Mouse (Mus musculus) forebrain, embryonic 14.5 days (tissue): ENCODE data around the gene Mbd6. TPM values are rescaled to one million over a fixed set of nuclear protein-coding genes. Genes with fewer than 3 reads are reported as not detected.
"Not testable (repeated sequence)": the region's sequence is repeated elsewhere in the genome, so short reads cannot be mapped to it uniquely, and the experiment has no call there.

Source experiments
- ATAC-seq: fragments of 200-750 bp; cut with Nextera tagmentation; 2 replicates; pipeline ENCODE4 v1.8.0; 2017; ENCODE audit warnings: mild to moderate bottlenecking, moderate library complexity
- DNase-seq: peaks from one replicate; pipeline ENCODE4 v3.0.0-alpha.2; 2015; ENCODE audit warnings: low spot score
- H3K27ac ChIP-seq: fragments of 300-500 bp; sonication (generic); 2 replicates; pipeline ENCODE4 v1.5.1; 2014; ENCODE audit warnings: low read depth, mild to moderate bottlenecking, control low read depth, low read length, moderate library complexity
- H3K27me3 ChIP-seq: fragments of 300-500 bp; sonication (generic); replicated peaks from 2 replicates; pipeline ENCODE4 v1.6.1; 2014; ENCODE audit warnings: low read length, control low read depth, mixed read lengths; ENCODE audit not compliant: control insufficient read depth, insufficient read depth
- H3K36me3 ChIP-seq: fragments of 300-500 bp; sonication (generic); 2 replicates; pipeline ENCODE4 v1.6.1; 2014; ENCODE audit warnings: low read length, control low read depth; ENCODE audit not compliant: control insufficient read depth, insufficient read depth
- H3K4me1 ChIP-seq: fragments of 300-500 bp; sonication (generic); 2 replicates; pipeline ENCODE4 v1.6.1; 2014; ENCODE audit warnings: antibody characterized with exemption, low read length, control low read depth; ENCODE audit not compliant: control insufficient read depth, insufficient read depth
- H3K4me2 ChIP-seq: fragments of 300-500 bp; sonication (generic); 2 replicates; pipeline ENCODE4 v1.6.1; 2014; ENCODE audit warnings: mild to moderate bottlenecking, control low read depth, low read length
- H3K4me3 ChIP-seq: fragments of 300-500 bp; sonication (generic); 2 replicates; pipeline ENCODE4 v1.5.1; 2014; ENCODE audit warnings: low read depth, low read length, control low read depth
- H3K9ac ChIP-seq: fragments of 300-500 bp; sonication (generic); 2 replicates; pipeline ENCODE4 v1.6.1; 2014; ENCODE audit warnings: mild to moderate bottlenecking, low read length, control low read depth, moderate library complexity
- H3K9me3 ChIP-seq: fragments of 300-500 bp; sonication (generic); replicated peaks from 2 replicates; pipeline ENCODE4 v1.6.1; 2016; ENCODE audit warnings: low read length, control low read depth, mixed read lengths; ENCODE audit not compliant: control insufficient read depth
- WGBS: fragments of 180-500 bp; shearing (Covaris S2); extraction: QIAGEN DNeasy Blood & Tissue Kit; methylation state at CpG from one replicate; pipeline ENCODE4 v1.1.7; 2014; 5-methylcytosine and 5-hydroxymethylcytosine counted together
- polyA plus RNA-seq: library from polyadenylated mRNA; unstranded; fragments of >200 nt; fragmentation: Nextera tagmentation; extraction: Ambion mirVana; gene quantifications from 2 replicates; pipeline ENCODE4 v1.2.1, GENCODE M21; 2014

Mbd6 gene
- polyA plus RNA-seq, 1 experiment from 2014 or later, result 8.4 TPM

DNA sequence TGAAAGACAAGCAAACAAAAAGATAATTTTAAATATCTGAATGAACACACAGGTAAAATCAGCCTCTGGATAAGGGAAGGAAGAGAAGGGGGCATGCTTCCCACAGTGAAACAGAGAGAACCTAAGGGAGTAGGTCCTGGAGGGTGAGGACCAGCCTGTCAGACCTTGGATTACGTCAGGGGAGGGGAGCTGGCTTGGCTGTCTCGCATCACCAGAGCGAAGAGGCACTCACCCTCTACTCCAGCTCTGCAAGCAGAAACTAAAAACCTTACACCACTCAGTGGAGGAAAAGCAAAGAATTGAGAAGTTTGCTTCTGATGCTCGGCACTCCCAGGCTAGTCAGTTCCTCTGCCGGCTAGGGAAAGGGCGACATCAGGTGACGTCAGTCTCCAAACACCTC, 31.2 kb upstream of the Mbd6 start:
- Histone ChIP-seq H3K4me1 (no peaks in the 10 kb centered on the region), H3K27ac (no peak overlapping the region), H3K27me3 (peaks cover 8% of the 10 kb centered on the region), H3K4me3 (no peak overlapping the region), H3K36me3 (no peaks in the 10 kb centered on the region), H3K9me3 (no peaks in the 10 kb centered on the region), H3K4me2 (no peak overlapping the region), H3K9ac (no peak overlapping the region)
- 79% methylated on average over 7 of the region's 7 CpGs for WGBS
- ATAC-seq (no peak), DNase-seq (no peak)

DNA sequence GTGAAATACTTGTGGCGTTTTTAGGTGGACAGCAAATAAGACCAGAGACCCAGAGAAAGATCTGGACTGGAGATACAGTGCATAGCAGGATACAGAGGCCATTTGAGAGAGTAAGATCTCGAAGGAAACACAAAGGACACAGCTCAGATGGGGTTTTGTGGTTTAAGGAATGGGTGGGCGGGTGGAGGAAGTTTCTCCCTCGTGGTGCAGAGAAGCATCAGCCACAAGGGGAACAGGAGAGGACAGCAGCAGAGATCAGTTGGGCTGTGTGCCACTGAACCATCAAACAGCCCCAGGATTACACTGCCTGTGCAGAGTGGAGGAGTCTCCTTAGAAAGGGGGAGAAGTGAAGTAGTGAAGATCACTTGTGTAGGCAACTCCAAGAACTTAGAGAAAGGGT, 29.2 kb upstream of the Mbd6 start:
- no peak overlapping the region for H3K4me3 ChIP-seq
- no peaks in the 10 kb centered on the region for H3K27me3 ChIP-seq
- ATAC-seq (no peak), DNase-seq (no peak)
- 43% methylated on average over 4 of the region's 4 CpGs for WGBS
- no peaks in the 10 kb centered on the region for H3K36me3 ChIP-seq
- H3K27ac ChIP-seq, result no peak overlapping the region
- no peaks in the 10 kb centered on the region for H3K4me1 ChIP-seq
- no peaks in the 10 kb centered on the region for H3K9me3 ChIP-seq
- H3K9ac ChIP-seq, result no peak overlapping the region
- no peak overlapping the region for H3K4me2 ChIP-seq

DNA sequence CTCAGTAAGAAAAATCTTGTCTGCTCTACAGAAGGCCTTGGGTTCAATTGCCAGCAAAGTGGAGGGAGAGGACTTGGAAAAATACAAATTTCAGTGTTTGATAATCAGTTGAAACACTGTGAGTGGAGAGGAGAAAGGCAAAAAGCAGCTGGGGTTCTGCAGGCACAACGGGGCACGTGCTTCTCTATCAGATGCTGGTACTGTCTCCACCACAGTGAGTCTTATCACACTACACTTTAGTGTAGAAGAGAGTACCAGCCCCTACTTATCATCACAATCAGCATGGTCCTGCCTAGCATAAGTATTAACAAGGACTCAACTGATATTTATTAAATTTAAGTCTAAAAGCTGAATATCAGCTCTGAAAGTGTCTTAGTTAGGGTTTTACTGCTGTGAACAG, 28.5 kb upstream of the Mbd6 start:
- H3K4me3 ChIP-seq, result no peak overlapping the region
- ATAC-seq, result no peak
- no peaks in the 10 kb centered on the region for H3K36me3 ChIP-seq
- 77% methylated on average over 2 of the region's 2 CpGs for WGBS
- DNase-seq, result no peak
- H3K9me3 ChIP-seq, result no peaks in the 10 kb centered on the region
- no peak overlapping the region for H3K27ac ChIP-seq
- no peak overlapping the region for H3K4me2 ChIP-seq
- H3K9ac ChIP-seq, result no peak overlapping the region
- H3K4me1 ChIP-seq, result no peaks in the 10 kb centered on the region
- H3K27me3 ChIP-seq, result no peaks in the 10 kb centered on the region

DNA sequence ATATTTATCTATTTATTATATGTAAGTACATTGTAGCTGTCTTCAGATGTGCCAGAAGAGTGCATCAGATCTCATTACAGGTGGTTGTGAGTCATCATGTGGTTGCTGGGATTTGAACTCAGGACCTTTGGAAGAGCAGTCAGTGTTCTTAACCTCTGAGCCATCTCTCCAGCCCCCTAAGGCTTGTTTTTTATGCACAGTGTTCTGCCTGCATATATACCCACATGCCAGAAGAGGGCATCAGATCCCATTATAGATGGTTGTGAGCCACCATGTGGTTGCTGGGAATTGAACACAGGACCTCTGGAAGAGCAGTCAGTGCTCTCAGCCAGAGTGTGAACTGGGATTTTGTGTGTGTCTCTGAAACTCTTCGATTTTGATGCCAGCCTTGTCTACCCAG, 26.1 kb upstream of the Mbd6 start:
- not testable (repeated sequence) for ATAC-seq, H3K27me3 ChIP-seq, DNase-seq, H3K4me3 ChIP-seq, H3K36me3 ChIP-seq, H3K9ac ChIP-seq, H3K27ac ChIP-seq, H3K4me1 ChIP-seq, H3K9me3 ChIP-seq, H3K4me2 ChIP-seq
- 75% methylated on average over 1 of the region's 1 CpGs for WGBS

DNA sequence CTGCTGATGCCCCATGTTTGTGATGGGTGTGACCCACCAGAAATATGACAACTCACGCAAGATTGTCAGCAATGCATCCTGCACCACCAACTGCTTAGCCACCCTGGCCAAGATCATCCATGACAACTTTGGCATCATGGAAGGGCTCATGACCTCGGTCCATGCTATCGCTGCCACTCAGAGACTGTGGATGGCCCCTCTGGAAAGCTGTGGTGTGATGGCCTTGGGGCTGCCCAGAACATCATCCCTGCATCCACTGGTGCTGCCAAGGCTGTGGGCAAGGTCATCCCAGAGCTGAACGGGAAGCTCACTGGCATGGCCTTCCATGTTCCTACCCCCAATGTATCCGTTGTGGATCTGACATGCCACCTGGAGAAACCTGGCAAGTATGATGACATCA, 24.7 kb upstream of the Mbd6 start:
- ATAC-seq, DNase-seq: not testable (repeated sequence)
- WGBS, result 88% methylated on average over 5 of the region's 5 CpGs

DNA sequence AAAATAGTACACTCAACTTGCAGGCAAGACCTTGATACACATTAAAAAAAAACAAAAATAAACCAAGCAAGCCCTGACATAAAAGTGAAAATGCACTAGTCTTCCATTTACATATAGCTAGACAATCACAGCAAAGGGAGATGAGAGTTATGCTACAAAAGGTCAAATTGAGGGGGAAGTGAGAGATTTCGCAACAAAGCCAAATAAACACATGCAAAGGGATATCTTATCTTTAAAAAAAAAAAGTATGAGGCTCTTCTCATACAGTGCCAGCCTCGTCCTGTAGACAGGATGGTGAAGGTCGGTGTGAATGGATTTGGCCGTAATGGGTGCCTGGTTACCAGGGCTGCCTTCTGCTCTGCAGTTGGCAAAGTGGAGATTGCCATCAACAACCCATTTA, 24.0 kb upstream of the Mbd6 start:
- Histone ChIP-seq H3K4me2 (no peak overlapping the region), H3K27me3 (no peaks in the 10 kb centered on the region), H3K4me3 (no peak overlapping the region), H3K9ac (no peak overlapping the region), H3K36me3 (peaks cover 13% of the 10 kb centered on the region), H3K9me3 (no peaks in the 10 kb centered on the region), H3K27ac (no peak overlapping the region), H3K4me1 (peaks cover 5% of the 10 kb centered on the region; the same call in 1 of the 2 replicates)
- WGBS, result 78% methylated on average over 4 of the region's 4 CpGs
- no peak for ATAC-seq
- DNase-seq, result no peak

More for the DNA sequence above, 24.7 kb upstream of the Mbd6 start:
- not testable (repeated sequence) for H3K27me3 ChIP-seq, H3K36me3 ChIP-seq, H3K4me2 ChIP-seq, H3K4me3 ChIP-seq, H3K9ac ChIP-seq, H3K27ac ChIP-seq, H3K9me3 ChIP-seq, H3K4me1 ChIP-seq

DNA sequence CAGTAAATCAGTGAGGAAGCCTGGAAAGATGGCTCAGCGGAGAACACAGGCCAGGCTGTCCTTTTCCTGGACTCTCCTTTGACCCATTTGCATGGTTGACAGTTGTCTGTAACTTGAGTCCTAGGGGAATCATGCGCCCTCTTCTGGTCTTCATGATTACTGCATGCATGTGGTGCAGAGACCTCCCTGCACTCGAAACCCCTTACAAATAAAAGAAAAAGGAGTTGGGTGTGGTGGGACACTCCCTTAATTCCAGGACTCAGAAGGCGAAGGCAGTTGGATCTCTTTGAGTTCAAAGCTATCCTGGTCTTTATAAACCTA, 23.5 kb upstream of the Mbd6 start:
- ATAC-seq, result peak; percentile 52
- peak overlapping the region; percentile 84 for H3K4me2 ChIP-seq
- H3K36me3 ChIP-seq, result peaks cover 19% of the 10 kb centered on the region
- 2% methylated on average over 4 of the region's 4 CpGs for WGBS
- H3K9me3 ChIP-seq, result no peaks in the 10 kb centered on the region
- H3K4me1 ChIP-seq, result peaks cover 5% of the 10 kb centered on the region; the same call in 1 of the 2 replicates
- DNase-seq, result peak; percentile 91
- peak overlapping the region; percentile 80 for H3K9ac ChIP-seq
- peak overlapping the region; percentile 62; the same call in 1 of the 2 replicates for H3K27ac ChIP-seq
- H3K27me3 ChIP-seq, result no peaks in the 10 kb centered on the region
- peak overlapping the region; percentile 65 for H3K4me3 ChIP-seq

DNA sequence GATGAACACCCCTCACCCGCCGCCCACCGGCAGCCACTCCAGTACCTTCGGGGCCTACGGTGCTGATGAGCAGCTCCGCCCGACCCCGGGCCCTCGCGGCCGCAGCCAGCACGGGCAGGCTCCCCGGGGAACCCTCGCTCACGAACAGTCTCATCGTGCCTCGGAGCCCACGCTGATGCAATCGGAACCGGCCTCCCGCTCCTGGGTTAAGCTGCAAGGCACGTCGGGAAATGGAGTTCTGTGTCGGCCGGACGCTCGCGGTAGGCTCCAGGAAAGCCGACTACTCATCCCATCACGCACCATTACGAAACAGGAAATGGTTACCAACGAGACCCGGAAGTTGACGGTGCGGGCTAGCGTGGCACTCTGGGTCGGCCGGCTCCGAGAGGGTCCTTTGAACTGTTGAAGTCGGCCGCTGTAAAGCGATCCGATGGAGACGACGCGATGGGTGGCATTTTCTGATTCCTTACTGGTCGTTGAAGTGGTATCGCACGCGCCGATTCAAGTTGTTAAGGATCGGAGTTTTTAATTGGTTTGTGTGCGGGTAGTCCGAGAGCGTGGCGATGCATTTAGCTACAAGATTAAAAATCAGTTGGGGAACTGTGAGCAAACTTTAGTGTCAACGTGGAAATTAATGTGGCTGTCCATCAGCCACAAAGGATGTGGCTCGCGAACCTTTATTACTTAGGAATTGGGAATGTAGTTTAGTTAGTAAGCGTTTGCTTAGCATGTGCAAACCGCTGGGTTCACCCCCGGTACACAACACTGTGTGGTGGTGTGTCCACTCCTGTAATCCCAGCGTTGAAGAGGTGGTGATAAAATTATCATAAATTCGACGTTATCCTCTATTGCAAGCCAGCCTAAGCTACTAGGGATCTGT, 22.9 kb upstream of the Mbd6 start, which contains the start of gene Mars:
TSS of gene Mars (minus strand) at position 311 of the 880 bp plus-strand sequence.
- peak; percentile 98 for DNase-seq
- peak within 1 kb of the TSS; percentile 80 for H3K9ac ChIP-seq
- H3K36me3 ChIP-seq, result peaks cover 25% of the 10 kb centered on the region
- ATAC-seq, result peak; percentile 97
- no peaks in the 10 kb centered on the region for H3K9me3 ChIP-seq
- under 1% methylated on average over 65 of the region's 65 CpGs for WGBS
- H3K4me1 ChIP-seq, result peaks cover 5% of the 10 kb centered on the region; the same call in 1 of the 2 replicates
- peak within 1 kb of the TSS; percentile 65 for H3K4me3 ChIP-seq
- H3K4me2 ChIP-seq, result peak within 1 kb of the TSS; percentile 84
- H3K27ac ChIP-seq, result peak within 1 kb of the TSS; percentile 62; the same call in 1 of the 2 replicates
- H3K27me3 ChIP-seq, result no peaks in the 10 kb centered on the region
